Mouse (Mus musculus): ENCODE data around the gene Timm8b. TPM values are rescaled to one million over a fixed set of nuclear protein-coding genes. Genes with fewer than 3 reads are reported as not detected.

Timm8b gene
- total and polyA plus RNA-seq, 3 experiments, result 119 to 244 (median 160) TPM

DNA sequence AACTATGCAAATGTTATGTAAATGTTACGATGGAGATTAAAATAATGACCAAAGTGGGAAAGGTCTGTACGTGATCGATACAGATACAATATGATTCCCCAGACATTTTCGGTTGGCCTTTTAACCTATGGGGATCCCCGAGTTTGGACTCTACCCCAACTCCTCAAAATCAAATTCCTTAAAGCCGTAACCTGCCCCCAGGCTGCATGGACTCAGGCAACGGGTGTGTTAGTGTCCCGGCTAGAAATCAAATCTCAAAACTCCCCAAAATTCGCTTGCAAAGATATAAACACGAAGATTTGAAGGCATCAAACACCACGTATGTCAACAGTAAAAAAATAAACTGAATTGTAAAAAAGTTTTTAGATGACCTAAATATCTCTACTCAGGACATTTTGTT is 12.5 kb downstream of the Timm8b start:
- peaks cover 36 to 41% of the 10 kb centered on the region in 2 experiments for H3K36me3 ChIP-seq (replicated peaks in 1 of 2; ENCODE audit: control insufficient read depth in 1 of 2, insufficient read depth in 1 of 2, low read length in 1 of 2)
- peak overlapping the region; percentile 86 for H3K9ac ChIP-seq (ENCODE audit: insufficient read depth, low read depth)
- peaks cover 5 to 29% of the 10 kb centered on the region in 2 experiments; a peak in 2 of 4 replicates for H3K4me1 ChIP-seq (ENCODE audit: control insufficient read depth in 1 of 2, insufficient read depth in 2 of 2)
- no peak for TF ChIP-seq TBP (conservative IDR thresholded peaks at IDR 0.05; ENCODE audit: low read depth, low read length)
- TF ChIP-seq POLR2AphosphoS2 (IDR thresholded peaks at IDR 0.05; ENCODE audit: low read depth, low read length), result no peak
- TF ChIP-seq SMC3 (IDR thresholded peaks at IDR 0.05; ENCODE audit: low read depth, low read length), result no peak
- no peak for TF ChIP-seq CHD2 (IDR thresholded peaks at IDR 0.05; ENCODE audit: low read length)
- TF ChIP-seq EP300 (IDR thresholded peaks at IDR 0.05; ENCODE audit: low read length), result no peak
- no peak for TF ChIP-seq CTCF (conservative IDR thresholded peaks at IDR 0.05 in 1 of 2, IDR thresholded peaks at IDR 0.05 in 1 of 2; ENCODE audit: low read depth in 2 of 2, low read length in 2 of 2)
- TF ChIP-seq IRF4 (IDR thresholded peaks at IDR 0.05; ENCODE audit: low read depth, low read length), result no peak
- TF ChIP-seq NRF1 (IDR thresholded peaks at IDR 0.05; ENCODE audit: low read depth, low read length), result no peak
- TF ChIP-seq ZKSCAN1 (IDR thresholded peaks at IDR 0.05; ENCODE audit: borderline replicate concordance, low read depth, low read length), result no peak
- TF ChIP-seq SIN3A (IDR thresholded peaks at IDR 0.05; ENCODE audit: low read length), result no peak
- no peak for TF ChIP-seq GABPA (IDR thresholded peaks at IDR 0.05; ENCODE audit: insufficient replicate concordance, low read depth, low read length)
- TF ChIP-seq RAD21 (IDR thresholded peaks at IDR 0.05; ENCODE audit: low read depth, low read length), result no peak
- no peak for TF ChIP-seq MYC (IDR thresholded peaks at IDR 0.05; ENCODE audit: low read depth, low read length)
- TF ChIP-seq ZNF384 (IDR thresholded peaks at IDR 0.05; ENCODE audit: low read depth, low read length), result no peak
- no peak for TF ChIP-seq NELFE (IDR thresholded peaks at IDR 0.05; ENCODE audit: low read depth, low read length)
- TF ChIP-seq RCOR1 (conservative IDR thresholded peaks at IDR 0.05; ENCODE audit: low read depth, low read length), result no peak
- no peak for TF ChIP-seq USF1 (IDR thresholded peaks at IDR 0.05; ENCODE audit: low read depth, low read length)
- no peak for TF ChIP-seq POLR2A (IDR thresholded peaks at IDR 0.05; ENCODE audit: low read depth, low read length)
- H3K4me3 ChIP-seq (replicated peaks in 1 of 3; ENCODE audit: low read depth in 2 of 3, low read length in 2 of 3, poor library complexity in 1 of 3), result peak overlapping the region; percentile 71 to 96 (median 92)
- peak overlapping the region; percentile 88 for H3K4me2 ChIP-seq (ENCODE audit: insufficient read depth, low read depth, poor library complexity, severe bottlenecking)
- DNase-seq (ENCODE audit: extremely low read depth), result no peak
- peaks cover 34% of the 10 kb centered on the region for H3K79me2 ChIP-seq (replicated peaks; ENCODE audit: control insufficient read depth, extremely low read depth, insufficient read depth, poor library complexity, severe bottlenecking)
- dilution Hi-C loops (cut with MboI; ENCODE audit: extremely low pct_ligation_motif_present, extremely low pct_unique_long_range_greater_than_20kb, low sequenced_read_pairs), result no loop called here
- H3K9me3 ChIP-seq (replicated peaks; ENCODE audit: low read length), result no peaks in the 10 kb centered on the region
- in situ Hi-C loops (cut with MboI; ENCODE audit: low pct_ligation_motif_present, low pct_unique_long_range_greater_than_20kb, low sequenced_read_pairs), result no loop called here
- H3K27ac ChIP-seq (ENCODE audit: insufficient read depth, low read depth), result no peak overlapping the region; the same call in 1 of the 2 replicates
- H3K27me3 ChIP-seq (replicated peaks), result no peaks in the 10 kb centered on the region

DNA sequence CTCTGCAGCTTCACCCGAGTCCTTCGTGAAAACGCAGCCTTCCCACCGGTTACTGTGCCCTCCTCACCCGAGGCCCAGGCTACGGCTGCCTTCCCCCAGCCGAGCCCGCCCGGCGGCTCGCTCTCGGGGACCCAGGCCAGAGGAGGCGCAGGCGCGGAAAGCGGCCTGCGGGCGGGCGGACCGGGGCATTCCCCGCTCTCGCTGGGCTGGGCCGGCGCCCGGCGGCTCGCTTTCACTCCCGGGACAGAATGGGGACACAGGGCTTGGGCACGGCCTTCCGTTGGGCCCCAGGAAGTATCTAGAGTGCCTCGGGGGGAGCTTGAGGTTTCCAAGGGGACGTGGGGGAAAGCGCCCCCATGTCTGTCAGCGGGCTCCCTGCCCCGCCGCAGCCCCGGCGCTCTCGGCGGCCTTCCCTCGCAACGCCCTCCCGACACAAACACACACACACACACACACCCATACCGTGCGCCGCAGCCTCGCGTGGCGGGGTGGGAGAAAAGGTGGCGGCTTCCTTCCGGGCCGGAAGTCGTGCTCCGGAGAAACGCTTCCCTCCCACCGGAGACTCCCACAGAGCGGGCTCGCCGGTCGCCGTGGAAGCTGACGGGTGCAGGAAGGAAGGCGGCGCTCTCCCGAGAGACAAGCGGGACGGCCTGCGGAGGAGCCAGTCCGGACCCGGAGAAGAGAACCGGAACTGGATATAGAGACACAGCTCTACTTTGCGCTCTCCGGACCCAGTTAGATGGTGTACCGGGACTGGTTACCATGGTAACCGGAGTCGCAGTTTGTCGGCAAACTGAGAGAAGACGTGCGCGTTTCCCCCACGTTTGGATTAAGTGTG is 13.3 kb downstream of the Timm8b start, which contains the start of the genes Pih1d2 and Nkapd1:
TSS of gene Pih1d2 (plus strand) at position 556 of the 838 bp plus-strand sequence.
TSS of gene Nkapd1 (minus strand) at position 699 of the 838 bp plus-strand sequence.
- Histone ChIP-seq H3K36me3 (replicated peaks in 1 of 2; ENCODE audit: control insufficient read depth in 1 of 2, insufficient read depth in 1 of 2, low read length in 1 of 2) (peaks cover 30 to 34% of the 10 kb centered on the region in 2 experiments), H3K4me1 (ENCODE audit: control insufficient read depth in 1 of 2, insufficient read depth in 2 of 2) (peaks cover 5 to 29% of the 10 kb centered on the region in 2 experiments; a peak in 2 of 4 replicates), H3K27ac (ENCODE audit: insufficient read depth, low read depth) (peak within 1 kb of the TSS; percentile 93), H3K79me2 (replicated peaks; ENCODE audit: control insufficient read depth, extremely low read depth, insufficient read depth, poor library complexity, severe bottlenecking) (peaks cover 34% of the 10 kb centered on the region), H3K27me3 (replicated peaks) (no peaks in the 10 kb centered on the region), H3K9me3 (replicated peaks; ENCODE audit: low read length) (no peaks in the 10 kb centered on the region), H3K4me3 (replicated peaks in 1 of 3; ENCODE audit: low read depth in 2 of 3, low read length in 2 of 3, poor library complexity in 1 of 3) (peak within 1 kb of the TSS; percentile 71 to 96 (median 92)), H3K9ac (ENCODE audit: insufficient read depth, low read depth) (peak within 1 kb of the TSS; percentile 86), H3K4me2 (ENCODE audit: insufficient read depth, low read depth, poor library complexity, severe bottlenecking) (peak within 1 kb of the TSS; percentile 88)
- peak; percentile 93 for DNase-seq (ENCODE audit: extremely low read depth)
- in situ Hi-C loops (cut with MboI; ENCODE audit: low pct_ligation_motif_present, low pct_unique_long_range_greater_than_20kb, low sequenced_read_pairs) (no loop called here), dilution Hi-C loops (cut with MboI; ENCODE audit: extremely low pct_ligation_motif_present, extremely low pct_unique_long_range_greater_than_20kb, low sequenced_read_pairs) (no loop called here)
- TF ChIP-seq KAT2A (IDR thresholded peaks at IDR 0.05; ENCODE audit: insufficient replicate concordance, low read length), result peak; percentile 55; the same call in 1 of the 2 replicates
- TF ChIP-seq POLR2A (IDR thresholded peaks at IDR 0.05; ENCODE audit: low read depth, low read length), result peak; percentile 71; the same call in 1 of the 2 replicates
- TF ChIP-seq ZNF384 (IDR thresholded peaks at IDR 0.05; ENCODE audit: low read depth, low read length), result no peak
- TF ChIP-seq CHD2 (IDR thresholded peaks at IDR 0.05; ENCODE audit: low read length), result 0 out of 2 replicates have a peak, but pooled peaks have one; percentile 28
- peak; percentile 81 for TF ChIP-seq MYC (IDR thresholded peaks at IDR 0.05; ENCODE audit: low read depth, low read length)
- TF ChIP-seq ZMIZ1 (IDR thresholded peaks at IDR 0.05; ENCODE audit: low read depth, low read length), result peak; percentile 64; the same call in 1 of the 2 replicates
- peak; percentile 72 for TF ChIP-seq NRF1 (IDR thresholded peaks at IDR 0.05; ENCODE audit: low read depth, low read length)
- TF ChIP-seq MAX (IDR thresholded peaks at IDR 0.05; ENCODE audit: low read length), result peak; percentile 81; the same call in 1 of the 2 replicates
- peak; percentile 43; the same call in 1 of the 2 replicates for TF ChIP-seq MAZ (IDR thresholded peaks at IDR 0.05; ENCODE audit: low read depth, low read length)
- TF ChIP-seq NELFE (IDR thresholded peaks at IDR 0.05; ENCODE audit: low read depth, low read length), result peak; percentile 62
- no peak for TF ChIP-seq CTCF (conservative IDR thresholded peaks at IDR 0.05 in 1 of 2, IDR thresholded peaks at IDR 0.05 in 1 of 2; ENCODE audit: low read depth in 2 of 2, low read length in 2 of 2)
- no peak for TF ChIP-seq ZKSCAN1 (IDR thresholded peaks at IDR 0.05; ENCODE audit: borderline replicate concordance, low read depth, low read length)
- TF ChIP-seq ELF1 (IDR thresholded peaks at IDR 0.05; ENCODE audit: low read depth, low read length), result peak; percentile 84
- no peak for TF ChIP-seq MAFK (IDR thresholded peaks at IDR 0.05; ENCODE audit: insufficient replicate concordance, low read length)
- TF ChIP-seq BHLHE40 (IDR thresholded peaks at IDR 0.05; ENCODE audit: low read depth, low read length), result peak; percentile 44; the same call in 1 of the 2 replicates
- TF ChIP-seq IRF4 (IDR thresholded peaks at IDR 0.05; ENCODE audit: low read depth, low read length), result peak; percentile 53; the same call in 1 of the 2 replicates
- no peak for TF ChIP-seq PAX5 (IDR thresholded peaks at IDR 0.05; ENCODE audit: low read length)
- TF ChIP-seq SIN3A (IDR thresholded peaks at IDR 0.05; ENCODE audit: low read length), result peak; percentile 93
- peak; percentile 87 for TF ChIP-seq HCFC1 (IDR thresholded peaks at IDR 0.05; ENCODE audit: low read depth, low read length)
- TF ChIP-seq UBTF (IDR thresholded peaks at IDR 0.05; ENCODE audit: low read depth, low read length), result peak; percentile 96
